Mouse (Mus musculus): ENCODE measurements around the gene Pygm. TPM values are rescaled to one million over a fixed set of nuclear protein-coding genes. Genes with fewer than 3 reads are reported as not detected.

Gene Pygm
- polyA plus RNA-seq (2012; rRNA removed): 14.0 and 16.7 TPM in 2 replicates

GRCm38 (mm10) chr19:6384128-6384527, at the start of gene Pygm:
Gene Pygm, plus strand, starts transcription at chr19:6384399.

GRCm38 (mm10) chr19:6334673-6335457, 49.3 kb upstream of the Pygm start, which contains the start of gene Men1:
Gene Men1, plus strand, starts transcription at chr19:6334979.

GRCm38 (mm10) chr19:6340524-6341452, 43.4 kb upstream of the Pygm start, which contains the start of gene Map4k2:
Gene Map4k2, plus strand, starts transcription at chr19:6341135.

GRCm38 (mm10) chr19:6363411-6364240, 20.6 kb upstream of the Pygm start, which contains the start of gene Sf1:
Gene Sf1, plus strand, starts transcription at chr19:6363690.

GRCm38 (mm10) chr19:6399285-6400095, 15.3 kb downstream of the Pygm start, which contains the start of gene Rasgrp2:
Gene Rasgrp2, plus strand, starts transcription at chr19:6399340.

GRCm38 (mm10) chr19:6418233-6418879, 34.2 kb downstream of the Pygm start, which contains the start of gene Nrxn2:
Gene Nrxn2, plus strand, starts transcription at chr19:6418731.

Other genes with a start within 250 kb of the Pygm start
- gene Batf2, start 243.4 kb upstream of the Pygm start, polyA plus RNA-seq (2012; rRNA removed): 60.8 and 73.8 TPM in 2 replicates
- 95.4 and 114 TPM in 2 replicates for gene Arl2, start 242.9 kb upstream of the Pygm start, polyA plus RNA-seq (2012; rRNA removed)
- 0.12 and 0.91 TPM in 2 replicates for gene Majin, start 200.0 kb upstream of the Pygm start, polyA plus RNA-seq (2012; rRNA removed)
- 0.45 and 0.97 TPM in 2 replicates for gene Gpha2, start 158.0 kb upstream of the Pygm start, polyA plus RNA-seq (2012; rRNA removed)
- 84.5 and 109 TPM in 2 replicates for gene Ppp2r5b, start 148.5 kb upstream of the Pygm start, polyA plus RNA-seq (2012; rRNA removed)
- gene Atg2a, start 142.7 kb upstream of the Pygm start, polyA plus RNA-seq (2012; rRNA removed): 61.7 and 63.2 TPM in 2 replicates
- 286 and 304 TPM in 2 replicates for gene Ehd1, start 107.7 kb upstream of the Pygm start, polyA plus RNA-seq (2012; rRNA removed)
- gene Cdc42bpg, start 77.9 kb upstream of the Pygm start, polyA plus RNA-seq (2012; rRNA removed): 69.5 and 74.2 TPM in 2 replicates
- 50.2 and 51.0 TPM in 2 replicates for gene Men1, start 49.4 kb upstream of the Pygm start, polyA plus RNA-seq (2012; rRNA removed)
- 95.7 and 106 TPM in 2 replicates for gene Map4k2, start 43.3 kb upstream of the Pygm start, polyA plus RNA-seq (2012; rRNA removed)
- 147 and 199 TPM in 2 replicates for gene Sf1, start 20.7 kb upstream of the Pygm start, polyA plus RNA-seq (2012; rRNA removed)
- gene Rasgrp2, start 14.9 kb downstream of the Pygm start, polyA plus RNA-seq (2012; rRNA removed): 57.1 and 74.3 TPM in 2 replicates
- 4.3 and 5.3 TPM in 2 replicates for gene Nrxn2, start 34.3 kb downstream of the Pygm start, polyA plus RNA-seq (2012; rRNA removed)
- gene Slc22a12, start 158.6 kb downstream of the Pygm start, polyA plus RNA-seq (2012; rRNA removed): 0.10 TPM in 1 of 2 replicates, not detected in the other